ENCODE assay signal across 19 mouse cellular contexts in the genomic region with DNA sequence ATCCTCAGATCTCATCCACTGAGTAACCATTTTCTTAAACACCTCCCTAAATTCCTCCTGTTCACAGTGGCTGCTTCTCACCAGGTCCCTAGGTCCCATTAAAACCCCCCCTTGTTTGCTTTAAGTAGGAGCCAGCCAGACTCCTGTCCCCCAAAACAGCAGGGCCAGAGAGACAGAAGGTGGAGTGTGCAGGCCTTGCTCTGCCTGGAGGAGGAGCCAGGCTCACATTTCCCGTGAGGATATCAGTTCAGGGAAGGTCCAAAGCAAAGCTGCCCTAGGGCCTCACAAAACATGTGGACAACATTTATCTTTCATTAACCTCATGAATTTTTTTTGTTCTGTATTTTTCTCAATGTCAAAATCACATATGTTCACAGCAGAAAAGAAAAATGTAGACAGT.
"Had no signal": no experiment of that assay in that cellular context is flagged by ENCODE, and none has a peak within 500 bp of the region (broad histone marks: within the 10 kb centered on the region; RNA-seq: fewer than 3 reads in every experiment).

No protein-coding gene starts in this region.

- ATAC-seq: liver, postnatal 0 days; lung, postnatal 0 days; midbrain, embryonic 13.5 days had no signal

- H3K4me1 ChIP-seq: midbrain, embryonic 10.5 days; midbrain, embryonic 13.5 days; stomach, embryonic 15.5 days had no signal

- H3K4me2 ChIP-seq: limb, embryonic 12.5 days; limb, embryonic 15.5 days; liver, embryonic 11.5 days; lung, embryonic 14.5 days; midbrain, embryonic 13.5 days; stomach, embryonic 15.5 days had no signal

- H3K36me3 ChIP-seq: limb, embryonic 12.5 days; limb, embryonic 15.5 days; midbrain, embryonic 10.5 days; midbrain, embryonic 13.5 days; stomach, embryonic 15.5 days had no signal

- DNase-seq: kidney, adult 8-10 months; kidney, postnatal 36 days; layer of hippocampus, postnatal 36 days; liver, postnatal 0 days; lung, embryonic 14.5 days; right cerebral cortex, postnatal 25 days; spleen, adult 18-20 months; thymus, postnatal 25 days had no signal

- H3K9me3 ChIP-seq: limb, embryonic 12.5 days; limb, embryonic 15.5 days; midbrain, embryonic 10.5 days; midbrain, embryonic 13.5 days; stomach, embryonic 15.5 days had no signal

- H3K27ac ChIP-seq: kidney, postnatal 0 days; left cerebral cortex, adult 2 months; limb, embryonic 12.5 days; limb, embryonic 15.5 days; liver, embryonic 14.5 days; macrophage; midbrain, embryonic 10.5 days; midbrain, embryonic 13.5 days; stomach, embryonic 15.5 days had no signal

- H3K27me3 ChIP-seq: limb, embryonic 12.5 days; limb, embryonic 15.5 days; midbrain, embryonic 13.5 days; stomach, embryonic 15.5 days had no signal

- H3K9ac ChIP-seq: limb, embryonic 12.5 days; limb, embryonic 15.5 days; liver, embryonic 14.5 days; liver, postnatal 0 days; lung, embryonic 14.5 days; midbrain, embryonic 13.5 days; stomach, embryonic 15.5 days had no signal

- H3K4me3 ChIP-seq: left cerebral cortex, adult 2 months; limb, embryonic 12.5 days; limb, embryonic 15.5 days; midbrain, embryonic 10.5 days; midbrain, embryonic 13.5 days; stomach, embryonic 15.5 days had no signal
